Mouse (Mus musculus) lung, postnatal 0 days (tissue): ENCODE results near the gene Tcirg1. TPM values are rescaled to one million over a fixed set of nuclear protein-coding genes. Genes with fewer than 3 reads are reported as not detected.
A peak's percentile ranks its signal among the peaks of the same experiment; 100 is the strongest.

Experiments
- ATAC-seq: fragments of 200-750 bp; cut with Nextera tagmentation; 2 replicates; pipeline ENCODE4 v1.8.0; 2017; ENCODE audit warnings: moderate library complexity
- DNase-seq: peaks from one replicate; pipeline ENCODE4 v3.0.0-alpha.2; 2016; ENCODE audit warnings: low spot score
- H3K27ac ChIP-seq: fragments of 300-500 bp; sonication (generic); 2 replicates; pipeline ENCODE4 v1.5.1; 2014; ENCODE audit warnings: antibody characterized with exemption, mild to moderate bottlenecking, low read length, mixed read lengths
- H3K27me3 ChIP-seq: fragments of 300-500 bp; sonication (generic); replicated peaks from 2 replicates; pipeline ENCODE4 v1.6.1; 2014; ENCODE audit warnings: low read length, mixed read lengths; ENCODE audit not compliant: insufficient read depth
- H3K36me3 ChIP-seq: fragments of 300-500 bp; sonication (generic); 2 replicates; pipeline ENCODE4 v1.6.1; 2014; ENCODE audit warnings: low read length, mixed read lengths; ENCODE audit not compliant: insufficient read depth
- H3K4me1 ChIP-seq: fragments of 300-500 bp; sonication (generic); 2 replicates; pipeline ENCODE4 v1.6.1; 2014; ENCODE audit warnings: antibody characterized with exemption, low read depth, low read length, mixed read lengths; ENCODE audit not compliant: insufficient read depth
- H3K4me2 ChIP-seq: fragments of 300-500 bp; sonication (generic); replicated peaks from 2 replicates; pipeline ENCODE4 v1.6.1; 2014; ENCODE audit warnings: low read depth, mild to moderate bottlenecking, low read length, moderate library complexity, mixed read lengths
- H3K4me3 ChIP-seq: fragments of 300-500 bp; sonication (generic); 2 replicates; pipeline ENCODE4 v1.5.1; 2014; ENCODE audit warnings: low read depth, low read length
- H3K9ac ChIP-seq: fragments of 300-500 bp; sonication (generic); replicated peaks from 2 replicates; pipeline ENCODE4 v1.6.1; 2014; ENCODE audit warnings: low read depth, mild to moderate bottlenecking
- H3K9me3 ChIP-seq: fragments of 300-500 bp; sonication (generic); 2 replicates; pipeline ENCODE4 v1.6.1; 2016; ENCODE audit warnings: low read length, mixed read lengths
- CTCF ChIP-seq: IDR thresholded peaks from 2 replicates; pipeline ENCODE4 v1.5.1; 2016; ENCODE audit warnings: antibody characterized with exemption, mild to moderate bottlenecking
- EP300 ChIP-seq: IDR thresholded peaks from 2 replicates; pipeline ENCODE4 v1.6.1; 2016; ENCODE audit warnings: antibody characterized with exemption, mild to moderate bottlenecking, control low read depth
- WGBS: fragments of 180-500 bp; shearing (Covaris S2); extraction: QIAGEN DNeasy Blood & Tissue Kit; methylation state at CpG from one replicate; pipeline ENCODE4 v1.1.7; 2014; 5-methylcytosine and 5-hydroxymethylcytosine counted together
- polyA plus RNA-seq: library from polyadenylated mRNA; unstranded; fragments of >200 nt; fragmentation: Nextera tagmentation; extraction: Ambion mirVana; gene quantifications from 2 replicates; pipeline ENCODE4 v1.2.1, GENCODE M21; 2015

Gene Tcirg1
- polyA plus RNA-seq, 1 experiment from 2014 or later = 31.8 TPM

DNA sequence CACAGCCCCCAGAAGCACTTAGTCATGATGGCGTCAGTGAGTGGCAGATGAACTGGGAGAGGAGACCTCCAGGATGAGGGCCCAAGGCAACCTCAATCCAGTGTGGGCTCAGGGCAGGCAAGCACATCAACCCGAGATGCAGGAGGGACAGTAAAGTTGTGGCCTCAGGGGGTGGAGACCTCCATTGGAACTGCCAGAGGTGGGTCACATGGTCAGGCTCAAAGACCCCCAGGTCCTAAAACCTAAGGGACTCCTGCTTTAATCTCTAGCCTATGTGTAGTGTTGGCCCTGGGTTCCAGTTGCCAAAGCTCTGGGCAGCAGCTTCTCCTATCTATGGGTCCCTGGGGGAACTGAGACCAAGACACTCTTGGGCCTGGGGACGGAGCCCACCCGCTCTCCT lies 21.8 kb upstream of the Tcirg1 start:
- Histone ChIP-seq H3K36me3 (no peaks in the 10 kb centered on the region), H3K9me3 (no peaks in the 10 kb centered on the region), H3K27me3 (no peaks in the 10 kb centered on the region), H3K27ac (peak overlapping the region; percentile 76), H3K9ac (no peak overlapping the region), H3K4me1 (peaks cover 25% of the 10 kb centered on the region), H3K4me2 (peak overlapping the region; percentile 43; the same call in 1 of the 2 replicates), H3K4me3 (no peak overlapping the region)
- WGBS = 73% methylated on average over 4 of the region's 4 CpGs
- no peak for TF ChIP-seq CTCF
- no peak for TF ChIP-seq EP300
- DNase-seq (no peak), ATAC-seq (no peak)

DNA sequence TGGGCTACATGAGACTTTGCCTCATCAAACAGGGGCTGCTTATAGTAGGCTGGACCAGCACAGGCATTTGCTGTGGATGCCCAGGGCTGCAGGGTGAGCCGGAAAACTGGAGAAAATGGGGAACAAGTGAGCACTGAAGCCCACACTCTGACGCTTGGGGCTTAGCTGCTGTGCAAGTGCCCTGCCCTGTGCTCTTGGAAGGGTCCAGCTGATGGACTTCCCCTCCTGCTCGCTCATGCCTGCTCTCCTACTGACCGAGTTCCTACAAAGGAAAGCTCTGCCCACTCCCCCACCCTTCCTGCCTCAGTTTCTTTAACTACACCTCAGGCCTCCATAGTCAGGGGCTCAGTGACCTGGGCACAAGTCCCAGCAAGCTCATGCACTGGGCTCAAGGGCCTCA lies 21.1 kb upstream of the Tcirg1 start:
- no peak for TF ChIP-seq CTCF
- no peaks in the 10 kb centered on the region for H3K36me3 ChIP-seq
- H3K27ac ChIP-seq = no peak overlapping the region
- WGBS = 87% methylated on average over 4 of the region's 4 CpGs
- no peak for ATAC-seq
- no peaks in the 10 kb centered on the region for H3K27me3 ChIP-seq
- H3K4me2 ChIP-seq = no peak overlapping the region
- H3K9me3 ChIP-seq = no peaks in the 10 kb centered on the region
- no peak overlapping the region for H3K4me3 ChIP-seq
- peaks cover 32% of the 10 kb centered on the region for H3K4me1 ChIP-seq
- no peak overlapping the region for H3K9ac ChIP-seq
- no peak for DNase-seq

DNA sequence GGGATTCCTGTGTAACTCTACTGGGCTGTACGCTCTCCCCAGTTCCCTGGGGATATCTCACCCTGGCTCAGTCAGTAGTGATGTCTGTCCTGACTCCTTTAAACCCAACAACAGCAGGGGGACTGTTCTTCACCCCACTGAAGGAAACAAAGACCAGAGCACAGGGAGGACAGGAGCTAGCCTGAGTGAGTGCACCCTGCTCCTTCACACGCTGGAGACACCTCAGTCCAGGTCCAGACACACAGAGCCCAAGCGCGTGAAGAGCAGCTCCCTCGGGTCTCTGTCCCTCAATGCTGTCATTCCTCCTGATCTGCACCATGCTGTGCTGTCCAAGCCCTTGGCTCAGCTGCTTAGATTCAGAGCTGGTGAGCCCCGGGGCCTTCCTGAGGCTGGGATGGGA lies 19.8 kb upstream of the Tcirg1 start:
- peak overlapping the region; percentile 48; the same call in 1 of the 2 replicates for H3K27ac ChIP-seq
- no peak overlapping the region for H3K4me3 ChIP-seq
- no peaks in the 10 kb centered on the region for H3K9me3 ChIP-seq
- ATAC-seq (no peak), DNase-seq (no peak)
- no peaks in the 10 kb centered on the region for H3K36me3 ChIP-seq
- peaks cover 36% of the 10 kb centered on the region for H3K4me1 ChIP-seq
- no peak overlapping the region for H3K9ac ChIP-seq
- no peak for TF ChIP-seq EP300
- TF ChIP-seq CTCF = no peak
- H3K27me3 ChIP-seq = no peaks in the 10 kb centered on the region
- 72% methylated on average over 6 of the region's 6 CpGs for WGBS
- H3K4me2 ChIP-seq = no peak overlapping the region

- H3K9ac ChIP-seq = no peak overlapping the region
- no peak overlapping the region for H3K4me3 ChIP-seq
- TF ChIP-seq CTCF = peak; percentile 72
- TF ChIP-seq EP300 = peak; percentile 91
- H3K9me3 ChIP-seq = no peaks in the 10 kb centered on the region
- peak; percentile 84 for ATAC-seq
- peaks cover 36% of the 10 kb centered on the region for H3K4me1 ChIP-seq
- no peak overlapping the region for H3K4me2 ChIP-seq
- whole genome bisulfite sequencing = 41% methylated on average over 3 of the region's 3 CpGs
- no peaks in the 10 kb centered on the region for H3K27me3 ChIP-seq
- peak overlapping the region; percentile 48 for H3K27ac ChIP-seq
- DNase-seq = peak; percentile 86
- no peaks in the 10 kb centered on the region for H3K36me3 ChIP-seq
Observed at GRCm38 (mm10) chr19:3926279-3926678, 19.3 kb upstream of the Tcirg1 start.

DNA sequence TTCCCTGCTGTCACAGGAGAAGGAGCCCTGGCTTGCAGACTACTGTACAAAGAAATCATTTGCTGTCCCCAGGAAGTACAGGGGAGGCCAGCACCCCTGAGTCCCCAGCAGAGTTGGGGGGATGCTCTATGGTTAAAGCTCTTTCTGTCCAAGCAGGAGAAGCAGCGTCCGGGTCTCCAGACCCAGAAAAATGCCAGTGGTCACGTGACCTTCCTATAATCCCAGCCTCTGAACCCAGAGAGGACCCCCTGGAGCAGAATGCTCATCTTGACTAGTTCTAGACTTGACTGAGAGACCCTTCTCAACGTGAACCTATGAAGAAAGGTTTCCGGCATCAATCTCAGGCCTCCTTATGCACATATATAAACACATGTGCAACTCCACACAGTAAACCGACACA lies 18.9 kb upstream of the Tcirg1 start:
- Histone ChIP-seq H3K36me3 (no peaks in the 10 kb centered on the region), H3K9me3 (no peaks in the 10 kb centered on the region), H3K4me3 (no peak overlapping the region), H3K4me1 (peaks cover 36% of the 10 kb centered on the region), H3K4me2 (no peak overlapping the region), H3K27me3 (no peaks in the 10 kb centered on the region), H3K9ac (no peak overlapping the region), H3K27ac (peak overlapping the region; percentile 60)
- no peak for ATAC-seq
- TF ChIP-seq EP300 = no peak
- no peak for TF ChIP-seq CTCF
- DNase-seq = no peak
- 77% methylated on average over 6 of the region's 6 CpGs for WGBS

DNA sequence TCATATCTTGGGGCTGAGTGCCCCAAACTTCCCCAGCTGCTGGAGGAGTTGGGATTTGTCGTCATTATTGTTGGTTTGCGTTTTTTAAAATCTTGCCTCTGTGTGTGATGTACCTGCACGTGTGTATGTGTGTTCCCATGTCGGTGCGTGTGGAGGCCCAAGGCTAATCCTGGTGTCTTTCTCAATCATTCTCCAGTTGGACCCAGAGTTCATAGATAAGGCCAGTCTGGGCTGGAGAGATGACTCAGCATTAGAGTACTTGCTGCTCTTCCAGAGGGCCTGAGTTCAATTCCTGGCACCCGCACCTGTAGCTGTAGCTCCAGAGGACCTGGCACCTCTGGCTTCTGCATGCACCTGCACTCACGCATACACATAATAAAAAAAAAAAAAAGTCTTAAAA lies 17.9 kb upstream of the Tcirg1 start:
- ATAC-seq = no peak
- TF ChIP-seq EP300 (no peak), CTCF (no peak)
- Histone ChIP-seq H3K4me1 (peaks cover 29% of the 10 kb centered on the region), H3K9me3 (no peaks in the 10 kb centered on the region), H3K4me3 (no peak overlapping the region), H3K27ac (no peak overlapping the region; the same call in 1 of the 2 replicates), H3K36me3 (no peaks in the 10 kb centered on the region), H3K4me2 (no peak overlapping the region), H3K9ac (no peak overlapping the region), H3K27me3 (no peaks in the 10 kb centered on the region)
- 92% methylated on average over 7 of the region's 7 CpGs for WGBS
- no peak for DNase-seq

- H3K4me1 ChIP-seq = peaks cover 22% of the 10 kb centered on the region
- no peak overlapping the region for H3K4me3 ChIP-seq
- no peaks in the 10 kb centered on the region for H3K9me3 ChIP-seq
- no peaks in the 10 kb centered on the region for H3K36me3 ChIP-seq
- ATAC-seq = no peak
- no peak overlapping the region for H3K9ac ChIP-seq
- peak overlapping the region; percentile 66 for H3K27ac ChIP-seq
- no peak for DNase-seq
- no peak overlapping the region for H3K4me2 ChIP-seq
- TF ChIP-seq EP300 = no peak
- no peak for TF ChIP-seq CTCF
- no peaks in the 10 kb centered on the region for H3K27me3 ChIP-seq
- WGBS = 66% methylated on average over 8 of the region's 8 CpGs
Observed at GRCm38 (mm10) chr19:3924190-3924589, 17.3 kb upstream of the Tcirg1 start.
